Mouse (Mus musculus): ENCODE results near the gene Inhbe. TPM values are rescaled to one million over a fixed set of nuclear protein-coding genes. Genes with fewer than 3 reads are reported as not detected.
"Not testable (repeated sequence)": the region's sequence is repeated elsewhere in the genome, so short reads cannot be mapped to it uniquely, and the experiment has no call there.

Gene Inhbe
- polyA plus RNA-seq, 1 experiment from 2014 or later, result not detected

- H3K36me3 ChIP-seq, result no peaks in the 10 kb centered on the region
- H3K4me1 ChIP-seq (replicated peaks), result peaks cover 12% of the 10 kb centered on the region
- H3K27ac ChIP-seq (replicated peaks), result no peak overlapping the region
- WGBS, result 4% methylated on average over 29 of the region's 29 CpGs
- peak overlapping the region; percentile 33 for H3K4me3 ChIP-seq
- peak overlapping the region; percentile 59 for H3K4me2 ChIP-seq
- H3K27me3 ChIP-seq, result peaks cover 85% of the 10 kb centered on the region
- no peak for ATAC-seq (ENCODE audit: low read depth)
- H3K9ac ChIP-seq, result peak overlapping the region; percentile 53
- H3K9me3 ChIP-seq, result no peaks in the 10 kb centered on the region
Measured at GRCm38 (mm10) chr10:127326828-127327227, 27.4 kb downstream of the Inhbe start.

DNA sequence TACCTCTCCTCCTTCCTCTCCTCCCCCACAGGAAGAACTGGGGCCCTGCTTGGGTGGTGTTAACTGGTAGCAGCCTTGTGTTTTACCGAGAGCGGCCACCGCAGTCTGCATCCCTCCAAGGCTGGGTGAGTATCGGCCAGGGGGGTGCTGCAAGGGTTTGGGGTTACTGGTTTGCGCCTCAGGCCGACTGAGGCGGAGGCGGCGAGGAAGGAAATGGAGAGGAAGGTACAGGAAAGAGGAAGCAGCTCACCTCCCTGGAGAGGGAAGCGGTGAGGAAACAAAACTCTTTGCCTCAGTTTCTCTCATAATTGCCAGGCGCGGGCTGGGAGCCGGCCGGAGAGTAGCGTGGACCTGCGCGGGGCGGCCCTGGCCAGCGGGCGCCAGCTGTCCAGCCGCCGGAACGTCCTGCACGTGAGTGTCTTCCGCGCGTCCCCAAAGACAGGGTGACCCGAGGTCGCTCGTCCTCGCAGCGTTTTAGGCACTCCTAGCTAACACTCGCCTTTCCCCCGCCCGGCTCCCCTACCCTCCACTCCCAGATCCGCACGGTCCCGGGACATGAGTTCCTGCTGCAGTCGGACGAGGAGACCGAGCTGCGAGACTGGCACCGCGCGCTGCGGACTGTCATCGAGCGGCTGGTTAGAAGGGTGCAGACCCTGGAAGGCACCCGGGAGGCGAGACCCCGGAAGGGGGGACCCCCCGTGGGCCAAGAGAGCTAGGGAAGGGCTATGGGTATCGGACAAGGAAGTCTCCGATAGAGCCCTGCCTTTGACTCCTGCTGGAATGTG, 28.0 kb downstream of the Inhbe start:
- H3K4me1 ChIP-seq (replicated peaks), result peaks cover 12% of the 10 kb centered on the region
- H3K9ac ChIP-seq, result peak overlapping the region; percentile 53
- no peaks in the 10 kb centered on the region for H3K36me3 ChIP-seq
- H3K4me2 ChIP-seq, result peak overlapping the region; percentile 59
- peak overlapping the region; percentile 33 for H3K4me3 ChIP-seq
- ATAC-seq (ENCODE audit: low read depth), result 0 out of 2 replicates have a peak, but pooled peaks have one; percentile 15
- 2% methylated on average over 54 of the region's 54 CpGs for WGBS
- H3K9me3 ChIP-seq, result no peaks in the 10 kb centered on the region
- H3K27ac ChIP-seq (replicated peaks), result no peak overlapping the region
- H3K27me3 ChIP-seq, result peaks cover 87% of the 10 kb centered on the region

DNA sequence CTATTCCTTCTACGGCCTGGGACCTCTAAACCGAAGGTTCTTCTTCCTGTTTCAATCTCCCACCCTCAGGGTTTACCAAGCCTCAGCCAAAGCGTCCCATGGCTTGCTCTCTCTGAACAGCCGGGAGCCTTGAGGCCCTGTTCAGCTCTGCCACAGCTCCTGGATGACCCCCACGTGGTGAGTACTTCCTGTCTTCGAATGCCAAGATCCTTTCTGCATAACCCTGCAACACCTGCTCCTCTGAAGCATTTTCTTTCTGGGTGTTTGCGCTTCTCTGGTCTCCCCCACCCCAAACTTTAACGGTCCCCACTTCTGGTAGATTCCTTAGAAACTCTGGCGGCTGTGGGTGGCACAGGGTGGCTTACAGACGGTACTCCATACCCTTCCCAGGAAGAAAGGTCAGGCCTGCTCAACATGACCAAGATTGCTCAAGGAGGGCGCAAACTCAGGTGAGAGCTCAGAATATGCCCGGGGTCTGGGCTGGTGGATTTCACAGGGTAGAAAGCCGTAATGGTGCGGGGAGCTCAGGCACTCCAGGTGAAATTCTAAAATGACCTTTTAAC, 28.7 kb downstream of the Inhbe start:
- no peaks in the 10 kb centered on the region for H3K9me3 ChIP-seq
- H3K4me1 ChIP-seq (replicated peaks), result peaks cover 12% of the 10 kb centered on the region
- H3K27me3 ChIP-seq, result peaks cover 85% of the 10 kb centered on the region
- peak overlapping the region; percentile 59 for H3K4me2 ChIP-seq
- ATAC-seq (ENCODE audit: low read depth), result no peak
- no peaks in the 10 kb centered on the region for H3K36me3 ChIP-seq
- peak overlapping the region; percentile 33; the same call in 1 of the 2 replicates for H3K4me3 ChIP-seq
- no peak overlapping the region for H3K9ac ChIP-seq
- H3K27ac ChIP-seq (replicated peaks), result no peak overlapping the region
- WGBS, result 25% methylated on average over 14 of the region's 14 CpGs

- no peak for ATAC-seq (ENCODE audit: low read depth)
- H3K27me3 ChIP-seq, result peaks cover 75% of the 10 kb centered on the region
- H3K27ac ChIP-seq (replicated peaks), result no peak overlapping the region
- WGBS, result 11% methylated on average over 7 of the region's 7 CpGs
- H3K4me1 ChIP-seq (replicated peaks), result peaks cover 12% of the 10 kb centered on the region
- H3K9ac ChIP-seq, result no peak overlapping the region
- no peaks in the 10 kb centered on the region for H3K36me3 ChIP-seq
- H3K4me2 ChIP-seq, result no peak overlapping the region
- H3K9me3 ChIP-seq, result no peaks in the 10 kb centered on the region
- H3K4me3 ChIP-seq, result no peak overlapping the region
Measured at GRCm38 (mm10) chr10:127324495-127324894, 29.7 kb downstream of the Inhbe start.

GRCm38 (mm10) chr10:127323131-127323855, 30.9 kb downstream of the Inhbe start:
- no peak for ATAC-seq (ENCODE audit: low read depth)
- Histone ChIP-seq H3K9ac (no peak overlapping the region), H3K4me3 (no peak overlapping the region), H3K36me3 (no peaks in the 10 kb centered on the region), H3K27me3 (peaks cover 63% of the 10 kb centered on the region), H3K4me2 (no peak overlapping the region), H3K27ac (replicated peaks) (no peak overlapping the region), H3K4me1 (replicated peaks) (peaks cover 12% of the 10 kb centered on the region), H3K9me3 (no peaks in the 10 kb centered on the region)
- WGBS, result 79% methylated on average over 17 of the region's 17 CpGs

DNA sequence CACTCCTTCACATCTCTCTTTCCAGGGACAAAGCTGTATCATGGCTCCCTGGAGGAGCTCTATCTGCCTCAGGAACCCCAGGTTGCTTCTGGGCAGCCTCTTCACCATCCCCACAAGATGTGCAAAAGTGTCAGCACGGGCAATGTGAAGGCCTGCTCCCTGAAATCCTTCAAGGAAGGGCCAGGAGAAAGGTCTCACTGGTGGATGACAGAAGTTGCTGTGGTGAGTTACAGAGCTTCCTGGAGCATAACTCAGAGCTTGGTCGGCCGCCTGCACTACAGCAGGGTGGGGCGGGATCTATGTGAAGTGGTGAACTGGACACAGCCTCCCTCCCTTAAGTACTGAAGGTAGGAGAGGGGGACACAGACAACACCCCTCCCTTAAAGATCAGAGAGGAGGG, 31.5 kb downstream of the Inhbe start:
- Histone ChIP-seq H3K4me2 (no peak overlapping the region), H3K4me1 (replicated peaks) (peaks cover 12% of the 10 kb centered on the region), H3K27ac (replicated peaks) (no peak overlapping the region), H3K36me3 (no peaks in the 10 kb centered on the region), H3K9ac (no peak overlapping the region), H3K27me3 (peaks cover 57% of the 10 kb centered on the region), H3K4me3 (no peak overlapping the region), H3K9me3 (no peaks in the 10 kb centered on the region)
- WGBS, result 83% methylated on average over 4 of the region's 4 CpGs
- no peak for ATAC-seq (ENCODE audit: low read depth)

DNA sequence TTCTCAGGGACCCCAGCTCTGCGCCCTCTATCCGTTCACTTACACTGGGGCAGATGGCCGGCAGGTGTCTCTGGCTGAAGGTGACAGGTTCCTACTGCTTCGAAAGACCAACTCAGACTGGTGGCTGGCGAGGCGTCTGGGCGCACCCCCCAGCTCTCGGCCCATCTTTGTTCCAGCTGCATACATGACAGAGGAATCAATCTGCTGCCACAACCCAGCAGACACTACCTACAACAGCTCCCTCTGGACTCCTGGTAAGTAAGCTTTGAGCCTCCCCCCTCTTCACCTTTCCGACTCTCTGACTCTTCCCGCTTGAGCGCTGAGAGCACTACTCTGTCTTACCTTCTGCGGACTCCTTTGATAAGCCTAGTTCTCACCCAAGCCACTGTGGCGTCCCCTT, 32.0 kb downstream of the Inhbe start:
- H3K27ac ChIP-seq (replicated peaks), result no peak overlapping the region
- no peak overlapping the region for H3K4me2 ChIP-seq
- no peak for ATAC-seq (ENCODE audit: low read depth)
- peaks cover 12% of the 10 kb centered on the region for H3K4me1 ChIP-seq (replicated peaks)
- H3K9ac ChIP-seq, result no peak overlapping the region
- no peaks in the 10 kb centered on the region for H3K9me3 ChIP-seq
- H3K36me3 ChIP-seq, result no peaks in the 10 kb centered on the region
- no peak overlapping the region for H3K4me3 ChIP-seq
- H3K27me3 ChIP-seq, result peaks cover 52% of the 10 kb centered on the region
- WGBS, result 67% methylated on average over 13 of the region's 13 CpGs

DNA sequence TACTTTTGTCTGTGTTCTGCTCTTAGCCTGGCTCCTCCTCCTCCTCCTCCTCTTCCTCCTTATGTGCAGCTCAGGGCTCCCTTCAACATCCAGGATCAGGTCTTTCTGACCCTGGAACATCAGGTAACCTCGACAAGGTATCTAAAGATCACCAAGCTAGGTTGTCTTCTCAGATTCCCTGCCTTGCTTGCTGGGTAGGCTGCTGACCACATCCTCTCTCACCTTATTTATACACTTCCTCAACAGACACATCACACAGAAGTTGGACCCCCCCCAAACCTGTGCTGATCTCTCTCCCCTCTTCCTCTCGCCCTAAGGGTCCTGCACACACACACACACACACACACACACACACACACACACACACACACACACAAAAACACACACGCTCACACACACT, 32.6 kb downstream of the Inhbe start, which contains the start of gene Arhgap9:
Gene Arhgap9, plus strand, starts transcription at position 344 of the 400 bp plus-strand sequence.
- Histone ChIP-seq H3K9me3 (no peaks in the 10 kb centered on the region), H3K4me2 (no peak within 1 kb of the TSS), H3K27ac (replicated peaks) (no peak within 1 kb of the TSS), H3K36me3 (no peaks in the 10 kb centered on the region), H3K4me3 (no peak within 1 kb of the TSS), H3K27me3 (peaks cover 46% of the 10 kb centered on the region), H3K9ac (no peak within 1 kb of the TSS), H3K4me1 (replicated peaks) (peaks cover 9% of the 10 kb centered on the region)
- 89% methylated on average over 3 of the region's 3 CpGs for WGBS
- ATAC-seq (ENCODE audit: low read depth), result no peak

DNA sequence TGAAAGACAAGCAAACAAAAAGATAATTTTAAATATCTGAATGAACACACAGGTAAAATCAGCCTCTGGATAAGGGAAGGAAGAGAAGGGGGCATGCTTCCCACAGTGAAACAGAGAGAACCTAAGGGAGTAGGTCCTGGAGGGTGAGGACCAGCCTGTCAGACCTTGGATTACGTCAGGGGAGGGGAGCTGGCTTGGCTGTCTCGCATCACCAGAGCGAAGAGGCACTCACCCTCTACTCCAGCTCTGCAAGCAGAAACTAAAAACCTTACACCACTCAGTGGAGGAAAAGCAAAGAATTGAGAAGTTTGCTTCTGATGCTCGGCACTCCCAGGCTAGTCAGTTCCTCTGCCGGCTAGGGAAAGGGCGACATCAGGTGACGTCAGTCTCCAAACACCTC, 34.2 kb downstream of the Inhbe start:
- H3K9me3 ChIP-seq, result no peaks in the 10 kb centered on the region
- H3K36me3 ChIP-seq, result no peaks in the 10 kb centered on the region
- no peaks in the 10 kb centered on the region for H3K4me1 ChIP-seq (replicated peaks)
- ATAC-seq (ENCODE audit: low read depth), result no peak
- no peak overlapping the region for H3K9ac ChIP-seq
- H3K4me3 ChIP-seq, result no peak overlapping the region
- WGBS, result 82% methylated on average over 7 of the region's 7 CpGs
- H3K27me3 ChIP-seq, result peaks cover 30% of the 10 kb centered on the region
- H3K27ac ChIP-seq (replicated peaks), result no peak overlapping the region
- H3K4me2 ChIP-seq, result no peak overlapping the region

DNA sequence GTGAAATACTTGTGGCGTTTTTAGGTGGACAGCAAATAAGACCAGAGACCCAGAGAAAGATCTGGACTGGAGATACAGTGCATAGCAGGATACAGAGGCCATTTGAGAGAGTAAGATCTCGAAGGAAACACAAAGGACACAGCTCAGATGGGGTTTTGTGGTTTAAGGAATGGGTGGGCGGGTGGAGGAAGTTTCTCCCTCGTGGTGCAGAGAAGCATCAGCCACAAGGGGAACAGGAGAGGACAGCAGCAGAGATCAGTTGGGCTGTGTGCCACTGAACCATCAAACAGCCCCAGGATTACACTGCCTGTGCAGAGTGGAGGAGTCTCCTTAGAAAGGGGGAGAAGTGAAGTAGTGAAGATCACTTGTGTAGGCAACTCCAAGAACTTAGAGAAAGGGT, 36.2 kb downstream of the Inhbe start:
- Histone ChIP-seq H3K27me3 (peaks cover 13% of the 10 kb centered on the region; the same call in 1 of the 2 replicates), H3K9me3 (no peaks in the 10 kb centered on the region), H3K36me3 (no peaks in the 10 kb centered on the region), H3K9ac (no peak overlapping the region), H3K4me3 (no peak overlapping the region), H3K4me1 (replicated peaks) (no peaks in the 10 kb centered on the region), H3K4me2 (no peak overlapping the region), H3K27ac (replicated peaks) (no peak overlapping the region)
- 44% methylated on average over 4 of the region's 4 CpGs for WGBS
- ATAC-seq (ENCODE audit: low read depth), result no peak

DNA sequence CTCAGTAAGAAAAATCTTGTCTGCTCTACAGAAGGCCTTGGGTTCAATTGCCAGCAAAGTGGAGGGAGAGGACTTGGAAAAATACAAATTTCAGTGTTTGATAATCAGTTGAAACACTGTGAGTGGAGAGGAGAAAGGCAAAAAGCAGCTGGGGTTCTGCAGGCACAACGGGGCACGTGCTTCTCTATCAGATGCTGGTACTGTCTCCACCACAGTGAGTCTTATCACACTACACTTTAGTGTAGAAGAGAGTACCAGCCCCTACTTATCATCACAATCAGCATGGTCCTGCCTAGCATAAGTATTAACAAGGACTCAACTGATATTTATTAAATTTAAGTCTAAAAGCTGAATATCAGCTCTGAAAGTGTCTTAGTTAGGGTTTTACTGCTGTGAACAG, 36.9 kb downstream of the Inhbe start:
- Histone ChIP-seq H3K4me2 (no peak overlapping the region), H3K4me3 (no peak overlapping the region), H3K9me3 (no peaks in the 10 kb centered on the region), H3K36me3 (no peaks in the 10 kb centered on the region), H3K9ac (no peak overlapping the region), H3K27ac (replicated peaks) (no peak overlapping the region), H3K27me3 (peaks cover 6% of the 10 kb centered on the region; the same call in 1 of the 2 replicates), H3K4me1 (replicated peaks) (no peaks in the 10 kb centered on the region)
- no peak for ATAC-seq (ENCODE audit: low read depth)
- 94% methylated on average over 2 of the region's 2 CpGs for WGBS

- not testable (repeated sequence) for H3K9me3 ChIP-seq; H3K27me3 ChIP-seq; H3K4me3 ChIP-seq; ATAC-seq (ENCODE audit: low read depth); H3K4me2 ChIP-seq; H3K36me3 ChIP-seq; H3K9ac ChIP-seq; H3K27ac ChIP-seq (replicated peaks)
- H3K4me1 ChIP-seq (replicated peaks), result peaks cover 11% of the 10 kb centered on the region
- WGBS, result 69% methylated on average over 1 of the region's 1 CpGs
Measured at GRCm38 (mm10) chr10:127314950-127315349, 39.3 kb downstream of the Inhbe start.

Measured in neural tube, embryonic 13.5 days (tissue).